Mouse (Mus musculus): ENCODE data around the gene Ppp1r3f. TPM values are rescaled to one million over a fixed set of nuclear protein-coding genes. Genes with fewer than 3 reads are reported as not detected.

Gene Ppp1r3f
- total and polyA plus RNA-seq, 3 experiments, result 1.7 to 2.0 TPM; not detected in 1

- DNase-seq (ENCODE audit: low read depth, low spot score), result no peak
Measured at GRCm38 (mm10) chrX:7586356-7586755, 12.3 kb upstream of the Ppp1r3f start.

GRCm38 (mm10) chrX:7583881-7584280 is 9.8 kb upstream of the Ppp1r3f start:
- Histone ChIP-seq H3K36me3 (ENCODE audit: control insufficient read depth in 1 of 2, insufficient read depth in 2 of 2, low read length in 2 of 2) (no peaks in the 10 kb centered on the region), H3K79me2 (ENCODE audit: control insufficient read depth, insufficient read depth, low read length, poor library complexity) (no peaks in the 10 kb centered on the region), H3K4me3 (ENCODE audit: control insufficient read depth in 1 of 2, insufficient read depth in 1 of 2, low read depth in 2 of 2, low read length in 2 of 2) (no peak overlapping the region), H3K27ac (ENCODE audit: control insufficient read depth, low read depth, low read length) (no peak overlapping the region), H3K9ac (ENCODE audit: control insufficient read depth, low read depth, low read length, poor library complexity, severe bottlenecking) (no peak overlapping the region), H3K4me1 (ENCODE audit: control insufficient read depth in 1 of 2, insufficient read depth in 2 of 2, low read length in 2 of 2) (no peaks in the 10 kb centered on the region), H3K9me3 (replicated peaks; ENCODE audit: insufficient read depth, low read length) (no peaks in the 10 kb centered on the region), H3K27me3 (ENCODE audit: control insufficient read depth in 1 of 2, insufficient read depth in 2 of 2, low read length in 2 of 2) (no peaks in the 10 kb centered on the region)
- no peak for DNase-seq (ENCODE audit: low read depth, low spot score)
- TF ChIP-seq MXI1 (IDR thresholded peaks at IDR 0.05; ENCODE audit: low read depth, low read length) (no peak), RAD21 (IDR thresholded peaks at IDR 0.05; ENCODE audit: low read depth, low read length) (no peak), POLR2A (IDR thresholded peaks at IDR 0.05; ENCODE audit: control insufficient read depth in 1 of 2, insufficient read depth in 1 of 2, low read depth in 1 of 2, low read length in 2 of 2, poor library complexity in 1 of 2) (no peak), NELFE (IDR thresholded peaks at IDR 0.05; ENCODE audit: low read depth, low read length) (no peak), SIN3A (IDR thresholded peaks at IDR 0.05; ENCODE audit: low read length) (no peak), POLR2AphosphoS5 (IDR thresholded peaks at IDR 0.05; ENCODE audit: borderline replicate concordance, low read depth, low read length) (no peak), CHD2 (IDR thresholded peaks at IDR 0.05; ENCODE audit: low read length) (no peak), GATA1 (IDR thresholded peaks at IDR 0.05; ENCODE audit: low read depth, low read length) (no peak), MYC (IDR thresholded peaks at IDR 0.05; ENCODE audit: low read depth, low read length) (no peak), HCFC1 (IDR thresholded peaks at IDR 0.05; ENCODE audit: low read depth, low read length) (no peak), TBP (IDR thresholded peaks at IDR 0.05; ENCODE audit: low read depth, low read length) (no peak), KAT2A (conservative IDR thresholded peaks at IDR 0.05; ENCODE audit: low read depth, low read length) (no peak), ETS1 (IDR thresholded peaks at IDR 0.05; ENCODE audit: low read depth, low read length) (no peak), UBTF (IDR thresholded peaks at IDR 0.05; ENCODE audit: borderline replicate concordance, insufficient read depth, low read depth, low read length) (no peak), MAX (IDR thresholded peaks at IDR 0.05; ENCODE audit: low read length) (no peak), MYB (IDR thresholded peaks at IDR 0.05; ENCODE audit: low read depth, low read length) (no peak), MAFK (IDR thresholded peaks at IDR 0.05; ENCODE audit: borderline replicate concordance, low read depth, low read length) (no peak), TCF12 (IDR thresholded peaks at IDR 0.05; ENCODE audit: low read depth, low read length) (no peak), E2F4 (IDR thresholded peaks at IDR 0.05; ENCODE audit: borderline replicate concordance, low read depth, low read length) (no peak)

More at GRCm38 (mm10) chrX:7586356-7586755, 12.3 kb upstream of the Ppp1r3f start:
- no peak overlapping the region for H3K9ac ChIP-seq (ENCODE audit: control insufficient read depth, low read depth, low read length, poor library complexity, severe bottlenecking)
- H3K9me3 ChIP-seq (replicated peaks; ENCODE audit: insufficient read depth, low read length), result no peaks in the 10 kb centered on the region
- H3K4me1 ChIP-seq (ENCODE audit: control insufficient read depth in 1 of 2, insufficient read depth in 2 of 2, low read length in 2 of 2), result no peaks in the 10 kb centered on the region
- no peaks in the 10 kb centered on the region for H3K27me3 ChIP-seq (ENCODE audit: control insufficient read depth in 1 of 2, insufficient read depth in 2 of 2, low read length in 2 of 2)
- TF ChIP-seq POLR2AphosphoS2 (IDR thresholded peaks at IDR 0.05; ENCODE audit: low read length) (no peak), RCOR1 (IDR thresholded peaks at IDR 0.05; ENCODE audit: low read depth, low read length) (no peak), TBP (IDR thresholded peaks at IDR 0.05; ENCODE audit: low read depth, low read length) (no peak), CHD2 (IDR thresholded peaks at IDR 0.05; ENCODE audit: low read length) (no peak), UBTF (IDR thresholded peaks at IDR 0.05; ENCODE audit: borderline replicate concordance, insufficient read depth, low read depth, low read length) (no peak), E2F4 (IDR thresholded peaks at IDR 0.05; ENCODE audit: borderline replicate concordance, low read depth, low read length) (no peak), POLR2A (IDR thresholded peaks at IDR 0.05; ENCODE audit: control insufficient read depth in 1 of 2, insufficient read depth in 1 of 2, low read depth in 1 of 2, low read length in 2 of 2, poor library complexity in 1 of 2) (no peak), MAZ (IDR thresholded peaks at IDR 0.05; ENCODE audit: low read depth, low read length) (no peak), USF1 (IDR thresholded peaks at IDR 0.05; ENCODE audit: low read depth, low read length) (no peak), SIN3A (IDR thresholded peaks at IDR 0.05; ENCODE audit: low read length) (no peak), MAX (IDR thresholded peaks at IDR 0.05; ENCODE audit: low read length) (no peak), MYC (IDR thresholded peaks at IDR 0.05; ENCODE audit: low read depth, low read length) (no peak), GABPA (IDR thresholded peaks at IDR 0.05; ENCODE audit: low read depth, low read length) (no peak), ELF1 (IDR thresholded peaks at IDR 0.05; ENCODE audit: low read depth, low read length) (no peak), ZC3H11A (IDR thresholded peaks at IDR 0.05; ENCODE audit: low read depth, low read length) (no peak)
- H3K4me3 ChIP-seq (ENCODE audit: control insufficient read depth in 1 of 2, insufficient read depth in 1 of 2, low read depth in 2 of 2, low read length in 2 of 2), result no peak overlapping the region
- no peaks in the 10 kb centered on the region; a peak in 1 of 4 replicates for H3K36me3 ChIP-seq (ENCODE audit: control insufficient read depth in 1 of 2, insufficient read depth in 2 of 2, low read length in 2 of 2)
- H3K27ac ChIP-seq (ENCODE audit: control insufficient read depth, low read depth, low read length), result no peak overlapping the region
- H3K79me2 ChIP-seq (ENCODE audit: control insufficient read depth, insufficient read depth, low read length, poor library complexity), result no peaks in the 10 kb centered on the region

Measured in MEL (cell line).